Mouse (Mus musculus): Measurements from ENCODE around the gene Mier3.

DNA sequence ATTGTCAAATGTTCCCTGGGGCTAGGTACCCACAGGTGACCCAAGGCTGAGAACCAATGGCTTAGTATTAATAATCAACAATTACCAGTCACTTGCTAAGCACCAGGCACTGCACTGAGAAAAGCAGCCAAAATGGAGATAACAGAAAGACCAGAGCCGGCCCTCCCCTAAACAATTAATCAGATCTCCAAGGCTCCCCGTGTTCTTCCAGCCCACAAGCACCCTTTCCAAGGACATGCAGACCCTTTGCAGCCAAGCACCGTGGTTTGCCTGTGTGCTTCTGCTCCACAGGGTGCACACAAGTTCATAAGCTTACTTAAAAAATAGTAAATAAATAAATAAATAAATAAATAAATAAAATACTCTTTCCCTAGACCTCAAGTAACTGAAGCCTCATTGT lies 20.2 kb upstream of the Mier3 start:
- TF ChIP-seq EP300 (IDR thresholded peaks at IDR 0.05; ENCODE audit: insufficient read depth, low read depth, low read length) (no peak), CTCF (IDR thresholded peaks at IDR 0.05) (no peak)

Measured in heart, adult 2 months (tissue).